Mouse (Mus musculus) granulocyte monocyte progenitor cell, adult 5-6 weeks (primary cell): ENCODE measurements around the gene Fam43b. TPM values are rescaled to one million over a fixed set of nuclear protein-coding genes. Genes with fewer than 3 reads are reported as not detected.
"Not testable (repeated sequence)": the region's sequence is repeated elsewhere in the genome, so short reads cannot be mapped to it uniquely, and the experiment has no call there.

Source experiments
- ATAC-seq: replicated peaks from 2 replicates; pipeline ENCODE4 v1.8.0; 2016; ENCODE audit warnings: mild to moderate bottlenecking, moderate TSS enrichment, inconsistent platforms; ENCODE audit not compliant: poor library complexity, severe bottlenecking
- total RNA-seq, 2 experiments: library from RNA; stranded (forward) in 1 of 2; stranded (reverse) in 1 of 2; fragments of 200-712, 200-1000 nt in 1 of 2; fragments of >200 nt in 1 of 2; fragmentation: Nextera tagmentation in 1 of 2; gene quantifications; 2 replicates each; pipeline ENCODE4 v1.2.3; 2014 to 2017

Fam43b gene
- total RNA-seq (2014; fragmentation: Nextera tagmentation) (not detected in 2 replicates), total RNA-seq (2017) (not detected in 2 replicates)

GRCm38 (mm10) chr4:138395971-138396645 lies at the start of gene Fam43b:
Fam43b (minus strand) TSS chr4:138396528.
- no peak; the same call in 1 of the 2 replicates for ATAC-seq

GRCm38 (mm10) chr4:138444941-138445340 lies 48.6 kb upstream of the Fam43b start:
- no peak for ATAC-seq

GRCm38 (mm10) chr4:138440062-138440461 lies 43.7 kb upstream of the Fam43b start:
- no peak for ATAC-seq

- peak; percentile 92 for ATAC-seq
Measured at GRCm38 (mm10) chr4:138434347-138435316, 38.3 kb upstream of the Fam43b start, which contains the start of gene Mul1. Mul1 (plus strand) TSS chr4:138434671.

GRCm38 (mm10) chr4:138431340-138431739 lies 35.0 kb upstream of the Fam43b start:
- no peak for ATAC-seq

GRCm38 (mm10) chr4:138429778-138430177 lies 33.5 kb upstream of the Fam43b start:
- no peak for ATAC-seq

GRCm38 (mm10) chr4:138426778-138427705 lies 30.7 kb upstream of the Fam43b start:
- peak; percentile 89 for ATAC-seq

GRCm38 (mm10) chr4:138425604-138426003 lies 29.3 kb upstream of the Fam43b start:
- ATAC-seq = not testable (repeated sequence)

- ATAC-seq = no peak
Measured at GRCm38 (mm10) chr4:138425028-138425427, 28.7 kb upstream of the Fam43b start.

GRCm38 (mm10) chr4:138418340-138418957 lies 22.1 kb upstream of the Fam43b start:
- ATAC-seq = no peak

GRCm38 (mm10) chr4:138417882-138418281 lies 21.6 kb upstream of the Fam43b start:
- no peak for ATAC-seq

GRCm38 (mm10) chr4:138416414-138416813 lies 20.1 kb upstream of the Fam43b start:
- ATAC-seq = no peak

GRCm38 (mm10) chr4:138415991-138416390 lies 19.7 kb upstream of the Fam43b start:
- no peak for ATAC-seq

GRCm38 (mm10) chr4:138414725-138415124 lies 18.4 kb upstream of the Fam43b start:
- ATAC-seq = no peak

- no peak for ATAC-seq
Measured at GRCm38 (mm10) chr4:138411504-138412121, 15.3 kb upstream of the Fam43b start.

- ATAC-seq = no peak
Measured at GRCm38 (mm10) chr4:138411011-138411410, 14.7 kb upstream of the Fam43b start.

GRCm38 (mm10) chr4:138407479-138408194 lies 11.3 kb upstream of the Fam43b start:
- peak; percentile 37; the same call in 1 of the 2 replicates for ATAC-seq

GRCm38 (mm10) chr4:138404806-138405205 lies 8.5 kb upstream of the Fam43b start:
- peak; percentile 37 for ATAC-seq
